Mouse (Mus musculus): ENCODE measurements at regions not wholly inside any gene's neighbourhood (a gene's known extent, or its start where the extent isn't known, plus 50 kb on each side); places are given as distances from the start of the nearest gene placed in this dataset.

- Histone ChIP-seq H3K27me3 (ENCODE audit: control insufficient read depth, insufficient read depth, insufficient read length) (no peaks in the 10 kb centered on the region), H3K36me3 (ENCODE audit: control insufficient read depth, insufficient read depth) (no peaks in the 10 kb centered on the region), H3K4me2 (ENCODE audit: low read depth) (no peak overlapping the region), H3K4me3 (no peak overlapping the region), H3ac (ENCODE audit: control insufficient read depth, insufficient read length) (no peak overlapping the region), H3K79me2 (ENCODE audit: control insufficient read depth, insufficient read depth) (no peaks in the 10 kb centered on the region)
- no peak for TF ChIP-seq POLR2AphosphoS2 (IDR thresholded peaks at IDR 0.05; ENCODE audit: insufficient read length, low read depth)
- TF ChIP-seq MYOD1 (IDR thresholded peaks at IDR 0.05; ENCODE audit: control insufficient read depth in 1 of 3, insufficient read length in 2 of 3, low read depth in 2 of 3): no peak
- TF ChIP-seq MAX (IDR thresholded peaks at IDR 0.05; ENCODE audit: low read depth): no peak
- TF ChIP-seq TCF12 (IDR thresholded peaks at IDR 0.05; ENCODE audit: insufficient read depth, poor library complexity, severe bottlenecking): no peak
- no peak for TF ChIP-seq SRF (IDR thresholded peaks at IDR 0.05; ENCODE audit: control insufficient read depth, insufficient read length, low read depth)
- TF ChIP-seq MYOG (IDR thresholded peaks at IDR 0.05; ENCODE audit: control insufficient read depth in 1 of 3, insufficient read depth in 1 of 3, insufficient read length in 2 of 3, low read depth in 2 of 3): no peak
- TF ChIP-seq CEBPB (IDR thresholded peaks at IDR 0.05; ENCODE audit: insufficient read depth, poor library complexity, severe bottlenecking): no peak
- TF ChIP-seq USF1 (IDR thresholded peaks at IDR 0.05; ENCODE audit: low read depth): no peak
- TF ChIP-seq E2F4 (IDR thresholded peaks at IDR 0.05; ENCODE audit: insufficient read depth): no peak
- no peak for TF ChIP-seq TCF3 (IDR thresholded peaks at IDR 0.05; ENCODE audit: insufficient read length, low read depth)
- no peak for TF ChIP-seq POLR2A (IDR thresholded peaks at IDR 0.05; ENCODE audit: insufficient read length, low read depth)
- no peak for TF ChIP-seq REST (IDR thresholded peaks at IDR 0.05; ENCODE audit: insufficient read depth, insufficient read length)
Measured at GRCm38 (mm10) chr11:37798783-37799318, 563.1 kb upstream of the Tenm2 start.

GRCm38 (mm10) chr11:37772481-37773089, 536.8 kb upstream of the Tenm2 start:
- no peaks in the 10 kb centered on the region for H3K27me3 ChIP-seq (ENCODE audit: control insufficient read depth, insufficient read depth, insufficient read length)

GRCm38 (mm10) chr11:37770881-37771280, 535.1 kb upstream of the Tenm2 start:
- H3K4me2 ChIP-seq (ENCODE audit: low read depth): no peak overlapping the region
- H3K36me3 ChIP-seq (ENCODE audit: control insufficient read depth, insufficient read depth): no peaks in the 10 kb centered on the region
- H3K79me2 ChIP-seq (ENCODE audit: control insufficient read depth, insufficient read depth): no peaks in the 10 kb centered on the region
- H3ac ChIP-seq (ENCODE audit: control insufficient read depth, insufficient read length): no peak overlapping the region
- H3K27me3 ChIP-seq (ENCODE audit: control insufficient read depth, insufficient read depth, insufficient read length): no peaks in the 10 kb centered on the region
- H3K4me3 ChIP-seq: no peak overlapping the region
- no peak for TF ChIP-seq USF1 (IDR thresholded peaks at IDR 0.05; ENCODE audit: low read depth)
- no peak for TF ChIP-seq POLR2A (IDR thresholded peaks at IDR 0.05; ENCODE audit: insufficient read length, low read depth)
- no peak for TF ChIP-seq MYOG (IDR thresholded peaks at IDR 0.05; ENCODE audit: control insufficient read depth in 1 of 3, insufficient read depth in 1 of 3, insufficient read length in 2 of 3, low read depth in 2 of 3)
- no peak for TF ChIP-seq POLR2AphosphoS2 (IDR thresholded peaks at IDR 0.05; ENCODE audit: insufficient read length, low read depth)
- no peak for TF ChIP-seq SRF (IDR thresholded peaks at IDR 0.05; ENCODE audit: control insufficient read depth, insufficient read length, low read depth)
- no peak for TF ChIP-seq TCF12 (IDR thresholded peaks at IDR 0.05; ENCODE audit: insufficient read depth, poor library complexity, severe bottlenecking)
- no peak for TF ChIP-seq CEBPB (IDR thresholded peaks at IDR 0.05; ENCODE audit: insufficient read depth, poor library complexity, severe bottlenecking)

More at GRCm38 (mm10) chr11:37772481-37773089, 536.8 kb upstream of the Tenm2 start:
- no peak overlapping the region for H3K4me2 ChIP-seq (ENCODE audit: low read depth)
- H3ac ChIP-seq (ENCODE audit: control insufficient read depth, insufficient read length): no peak overlapping the region
- no peak overlapping the region for H3K4me3 ChIP-seq
- no peaks in the 10 kb centered on the region for H3K79me2 ChIP-seq (ENCODE audit: control insufficient read depth, insufficient read depth)
- H3K36me3 ChIP-seq (ENCODE audit: control insufficient read depth, insufficient read depth): no peaks in the 10 kb centered on the region
- no peak for TF ChIP-seq MYOG (IDR thresholded peaks at IDR 0.05; ENCODE audit: control insufficient read depth in 1 of 3, insufficient read depth in 1 of 3, insufficient read length in 2 of 3, low read depth in 2 of 3)
- TF ChIP-seq CEBPB (IDR thresholded peaks at IDR 0.05; ENCODE audit: insufficient read depth, poor library complexity, severe bottlenecking): no peak
- no peak for TF ChIP-seq MAX (IDR thresholded peaks at IDR 0.05; ENCODE audit: low read depth)
- no peak for TF ChIP-seq USF1 (IDR thresholded peaks at IDR 0.05; ENCODE audit: low read depth)

GRCm38 (mm10) chr11:37768121-37768520, 532.4 kb upstream of the Tenm2 start:
- TF ChIP-seq SRF (IDR thresholded peaks at IDR 0.05; ENCODE audit: control insufficient read depth, insufficient read length, low read depth): no peak
- TF ChIP-seq E2F4 (IDR thresholded peaks at IDR 0.05; ENCODE audit: insufficient read depth): no peak
- no peak for TF ChIP-seq MAX (IDR thresholded peaks at IDR 0.05; ENCODE audit: low read depth)
- no peak for TF ChIP-seq USF1 (IDR thresholded peaks at IDR 0.05; ENCODE audit: low read depth)
- no peak for TF ChIP-seq MYOD1 (IDR thresholded peaks at IDR 0.05; ENCODE audit: control insufficient read depth in 1 of 3, insufficient read length in 2 of 3, low read depth in 2 of 3)
- no peak for TF ChIP-seq CEBPB (IDR thresholded peaks at IDR 0.05; ENCODE audit: insufficient read depth, poor library complexity, severe bottlenecking)
- no peak for TF ChIP-seq TCF12 (IDR thresholded peaks at IDR 0.05; ENCODE audit: insufficient read depth, poor library complexity, severe bottlenecking)
- TF ChIP-seq TCF3 (IDR thresholded peaks at IDR 0.05; ENCODE audit: insufficient read length, low read depth): no peak
- no peak for TF ChIP-seq REST (IDR thresholded peaks at IDR 0.05; ENCODE audit: insufficient read depth, insufficient read length)
- no peak for TF ChIP-seq MYOG (IDR thresholded peaks at IDR 0.05; ENCODE audit: control insufficient read depth in 1 of 3, insufficient read depth in 1 of 3, insufficient read length in 2 of 3, low read depth in 2 of 3)
- no peak for TF ChIP-seq POLR2AphosphoS2 (IDR thresholded peaks at IDR 0.05; ENCODE audit: insufficient read length, low read depth)
- no peak for TF ChIP-seq POLR2A (IDR thresholded peaks at IDR 0.05; ENCODE audit: insufficient read length, low read depth)
- no peaks in the 10 kb centered on the region for H3K36me3 ChIP-seq (ENCODE audit: control insufficient read depth, insufficient read depth)
- H3K27me3 ChIP-seq (ENCODE audit: control insufficient read depth, insufficient read depth, insufficient read length): no peaks in the 10 kb centered on the region
- no peaks in the 10 kb centered on the region for H3K79me2 ChIP-seq (ENCODE audit: control insufficient read depth, insufficient read depth)
- no peak overlapping the region for H3K4me2 ChIP-seq (ENCODE audit: low read depth)
- H3K4me3 ChIP-seq: no peak overlapping the region
- no peak overlapping the region for H3ac ChIP-seq (ENCODE audit: control insufficient read depth, insufficient read length)

GRCm38 (mm10) chr11:37735992-37736391, 500.2 kb upstream of the Tenm2 start:
- no peak overlapping the region for H3ac ChIP-seq (ENCODE audit: control insufficient read depth, insufficient read length)

More at GRCm38 (mm10) chr11:37735992-37736391, 500.2 kb upstream of the Tenm2 start:
- Histone ChIP-seq H3K4me3 (no peak overlapping the region), H3K27me3 (ENCODE audit: control insufficient read depth, insufficient read depth, insufficient read length) (no peaks in the 10 kb centered on the region), H3K79me2 (ENCODE audit: control insufficient read depth, insufficient read depth) (no peaks in the 10 kb centered on the region), H3K36me3 (ENCODE audit: control insufficient read depth, insufficient read depth) (no peaks in the 10 kb centered on the region), H3K4me2 (ENCODE audit: low read depth) (no peak overlapping the region)
- TF ChIP-seq TCF3 (IDR thresholded peaks at IDR 0.05; ENCODE audit: insufficient read length, low read depth) (no peak), REST (IDR thresholded peaks at IDR 0.05; ENCODE audit: insufficient read depth, insufficient read length) (no peak), SRF (IDR thresholded peaks at IDR 0.05; ENCODE audit: control insufficient read depth, insufficient read length, low read depth) (no peak), MAX (IDR thresholded peaks at IDR 0.05; ENCODE audit: low read depth) (no peak)
